Mouse (Mus musculus): ENCODE measurements around the gene Csrp2. TPM values are rescaled to one million over a fixed set of nuclear protein-coding genes. Genes with fewer than 3 reads are reported as not detected.

The Csrp2 gene
- total RNA-seq, 2 experiments from 2014 or later, result 5.9 to 6.2 TPM

GRCm38 (mm10) chr10:110959781-110960180 lies 40.2 kb downstream of the Csrp2 start:
- DNase-seq, result no peak
- intact Hi-C loops (cut with DNase I), result loop anchor here (5.0 kb wide), 1 partner anchor 147 kb away; no protein-coding TSS in a partner anchor

- DNase-seq, result no peak
- intact Hi-C loops (cut with DNase I), result no loop called here
Observed at GRCm38 (mm10) chr10:110960841-110961240, 41.3 kb downstream of the Csrp2 start.

GRCm38 (mm10) chr10:110962172-110962571 lies 42.6 kb downstream of the Csrp2 start:
- intact Hi-C loops (cut with DNase I), result no loop called here
- no peak for DNase-seq

- DNase-seq, result no peak
- intact Hi-C loops (cut with DNase I), result loop anchor here (5.0 kb wide), 1 partner anchor 131 kb away; no protein-coding TSS in a partner anchor
Observed at GRCm38 (mm10) chr10:110971044-110971443, 51.5 kb downstream of the Csrp2 start.

GRCm38 (mm10) chr10:110971483-110971882 lies 51.9 kb downstream of the Csrp2 start:
- intact Hi-C loops (cut with DNase I), result loop anchor here (5.0 kb wide), 1 partner anchor 131 kb away; no protein-coding TSS in a partner anchor
- DNase-seq, result no peak

- intact Hi-C loops (cut with DNase I), result loop anchor here (5.0 kb wide), 1 partner anchor 130 kb away; no protein-coding TSS in a partner anchor
- no peak for DNase-seq
Observed at GRCm38 (mm10) chr10:110971998-110972397, 52.4 kb downstream of the Csrp2 start.

GRCm38 (mm10) chr10:110974463-110974862 lies 54.9 kb downstream of the Csrp2 start:
- DNase-seq, result peak in 1 of 2 experiments; percentile 22

GRCm38 (mm10) chr10:110974885-110975284 lies 55.3 kb downstream of the Csrp2 start:
- intact Hi-C loops (cut with DNase I), result loop anchor here (5.0 kb wide), 1 partner anchor 127 kb away; no protein-coding TSS in a partner anchor

More at GRCm38 (mm10) chr10:110974463-110974862, 54.9 kb downstream of the Csrp2 start:
- intact Hi-C loops (cut with DNase I), result loop anchor here (5.0 kb wide), 1 partner anchor 128 kb away; no protein-coding TSS in a partner anchor

GRCm38 (mm10) chr10:110976046-110976445 lies 56.5 kb downstream of the Csrp2 start:
- intact Hi-C loops (cut with DNase I), result no loop called here
- DNase-seq, result no peak

More at GRCm38 (mm10) chr10:110974885-110975284, 55.3 kb downstream of the Csrp2 start:
- DNase-seq, result no peak

- intact Hi-C loops (cut with DNase I), result no loop called here
- DNase-seq, result no peak
Observed at GRCm38 (mm10) chr10:110977379-110977778, 57.8 kb downstream of the Csrp2 start.

- intact Hi-C loops (cut with DNase I), result loop anchor here (2.0 kb wide), 1 partner anchor 185 kb away; no protein-coding TSS in a partner anchor
Observed at GRCm38 (mm10) chr10:110979431-110979830, 59.8 kb downstream of the Csrp2 start.

GRCm38 (mm10) chr10:110980441-110980840 lies 60.9 kb downstream of the Csrp2 start:
- intact Hi-C loops (cut with DNase I), result no loop called here

More at GRCm38 (mm10) chr10:110979431-110979830, 59.8 kb downstream of the Csrp2 start:
- no peak for DNase-seq

GRCm38 (mm10) chr10:110982771-110983170 lies 63.2 kb downstream of the Csrp2 start:
- DNase-seq, result no peak
- intact Hi-C loops (cut with DNase I), result no loop called here

More at GRCm38 (mm10) chr10:110980441-110980840, 60.9 kb downstream of the Csrp2 start:
- DNase-seq, result no peak

GRCm38 (mm10) chr10:110986682-110987081 lies 67.1 kb downstream of the Csrp2 start:
- no peak for DNase-seq
- intact Hi-C loops (cut with DNase I), result no loop called here

Other genes with a start within 250 kb of the Csrp2 start
- under 1 TPM; 0.74 to 0.84 TPM for gene E2f7, start 174.3 kb upstream of the Csrp2 start, total RNA-seq (2021)
- 10 to 100 TPM; 19.0 to 19.2 TPM for gene Zdhhc17, start 90.4 kb downstream of the Csrp2 start, total RNA-seq (2021)
- 10 to 100 TPM; 12.0 to 14.3 TPM for gene Osbpl8, start 245.0 kb downstream of the Csrp2 start, total RNA-seq (2021)